Mouse (Mus musculus) liver, embryonic 14.5 days (tissue): ENCODE measurements around the gene Olfr710. TPM values are rescaled to one million over a fixed set of nuclear protein-coding genes. Genes with fewer than 3 reads are reported as not detected.
"Not testable (repeated sequence)": the region's sequence is repeated elsewhere in the genome, so short reads cannot be mapped to it uniquely, and the experiment has no call there.

Source experiments
- ATAC-seq: fragments of 200-750 bp; cut with Nextera tagmentation; 2 replicates; pipeline ENCODE4 v1.8.0; 2017; ENCODE audit warnings: moderate number of reproducible peaks, mild to moderate bottlenecking, moderate library complexity; ENCODE audit not compliant: insufficient read depth
- DNase-seq, 3 experiments: peaks; one replicate each; pipeline ENCODE4 v3.0.0-alpha.2; 2012 to 2013; ENCODE audit warnings: low read depth in 3 of 3, low spot score in 3 of 3
- H3K27ac ChIP-seq: fragments of 300-500 bp; sonication (generic); 2 replicates; pipeline ENCODE4 v1.5.1; 2014; ENCODE audit warnings: moderate library complexity, mild to moderate bottlenecking, control low read depth, inconsistent platforms
- H3K27me3 ChIP-seq: fragments of 300-500 bp; sonication (generic); 2 replicates; pipeline ENCODE4 v1.6.1; 2014; ENCODE audit warnings: mild to moderate bottlenecking, low read length, moderate library complexity; ENCODE audit not compliant: control insufficient read depth, insufficient read depth
- H3K36me3 ChIP-seq: fragments of 300-500 bp; sonication (generic); replicated peaks from 2 replicates; pipeline ENCODE4 v1.6.1; 2014; ENCODE audit warnings: low read depth; ENCODE audit not compliant: control insufficient read depth, insufficient read depth
- H3K4me1 ChIP-seq, 2 experiments: fragments of 200-500 bp in 1 of 2; fragments of 300-500 bp in 1 of 2; sonication (generic) in 1 of 2; replicated peaks; 2 replicates each; pipeline ENCODE4 v1.6.1; 2012 to 2014; ENCODE audit warnings: antibody characterized with exemption in 1 of 2, inconsistent platforms in 1 of 2, low read length in 1 of 2; ENCODE audit not compliant: control insufficient read depth in 2 of 2, insufficient read depth in 2 of 2
- H3K4me2 ChIP-seq: fragments of 300-500 bp; sonication (generic); 2 replicates; pipeline ENCODE4 v1.6.1; 2014; ENCODE audit warnings: low read depth, mild to moderate bottlenecking, control low read depth, moderate library complexity
- H3K4me3 ChIP-seq, 2 experiments: fragments of 200-500 bp in 1 of 2; fragments of 300-500 bp in 1 of 2; sonication (generic) in 1 of 2; 2 replicates each; pipeline ENCODE4 v1.5.1; 2012 to 2014; ENCODE audit warnings: low read depth in 2 of 2, low read length in 2 of 2, mild to moderate bottlenecking in 2 of 2, control low read depth in 1 of 2, inconsistent platforms in 1 of 2, moderate library complexity in 1 of 2; ENCODE audit not compliant: insufficient read depth in 1 of 2
- H3K9ac ChIP-seq: fragments of 300-500 bp; sonication (generic); replicated peaks from 2 replicates; pipeline ENCODE4 v1.6.1; 2014; ENCODE audit warnings: mild to moderate bottlenecking, control low read depth, moderate library complexity
- H3K9me3 ChIP-seq: fragments of 300-500 bp; sonication (generic); 2 replicates; pipeline ENCODE4 v1.6.1; 2016; ENCODE audit warnings: low read length, mixed read lengths; ENCODE audit not compliant: control insufficient read depth
- CTCF ChIP-seq: IDR thresholded peaks from 2 replicates; pipeline ENCODE4 v1.5.1; 2016; ENCODE audit warnings: antibody characterized with exemption, low read depth, control low read depth
- EP300 ChIP-seq: IDR thresholded peaks from 2 replicates; pipeline ENCODE4 v1.6.1; 2016; ENCODE audit warnings: antibody characterized with exemption, low read depth
- WGBS: fragments of 180-500 bp; shearing (Covaris S2); extraction: QIAGEN DNeasy Blood & Tissue Kit; methylation state at CpG from one replicate; pipeline ENCODE4 v1.1.7; 2014; ENCODE audit not compliant: insufficient replicate concordance; 5-methylcytosine and 5-hydroxymethylcytosine counted together
- polyA plus RNA-seq, 2 experiments: library from polyadenylated mRNA; depleted of rRNA in 1 of 2; stranded (reverse) in 1 of 2; unstranded in 1 of 2; fragments of >200 nt; fragmentation: Nextera tagmentation in 1 of 2; extraction: Ambion mirVana in 1 of 2; gene quantifications; 2 replicates each; pipeline versions ENCODE4 v1.2.1 to v1.2.3; 2012 to 2014

The Olfr710 gene
- polyA plus RNA-seq (2012; rRNA removed) (not detected in 2 replicates), polyA plus RNA-seq (2014; fragmentation: Nextera tagmentation; extraction: Ambion mirVana) (not detected in 2 replicates)

GRCm38 (mm10) chr7:106948212-106948611 lies at the start of gene Olfr710:
TSS of gene Olfr710 (minus strand) at chr7:106948312.
- 59% methylated on average over 3 of the region's 3 CpGs for WGBS
- Histone ChIP-seq H3K4me3 (no peak within 1 kb of the TSS), H3K27ac (no peak within 1 kb of the TSS), H3K9ac (no peak within 1 kb of the TSS), H3K9me3 (no peaks in the 10 kb centered on the region), H3K36me3 (no peaks in the 10 kb centered on the region), H3K27me3 (no peaks in the 10 kb centered on the region), H3K4me1 (no peaks in the 10 kb centered on the region), H3K4me2 (no peak within 1 kb of the TSS)
- TF ChIP-seq CTCF (no peak), EP300 (no peak)
- ATAC-seq: no peak
- DNase-seq: no peak

- H3K4me2 ChIP-seq: no peak overlapping the region
- ATAC-seq (no peak), DNase-seq (no peak)
- no peaks in the 10 kb centered on the region for H3K36me3 ChIP-seq
- no peaks in the 10 kb centered on the region for H3K27me3 ChIP-seq
- no peak overlapping the region for H3K9ac ChIP-seq
- 70% methylated on average over 3 of the region's 3 CpGs for WGBS
- TF ChIP-seq CTCF (no peak), EP300 (no peak)
- H3K4me3 ChIP-seq: no peak overlapping the region
- no peaks in the 10 kb centered on the region for H3K4me1 ChIP-seq
- H3K9me3 ChIP-seq: no peaks in the 10 kb centered on the region
- no peak overlapping the region for H3K27ac ChIP-seq
Observed at GRCm38 (mm10) chr7:106985236-106985635, 37.1 kb upstream of the Olfr710 start.

GRCm38 (mm10) chr7:106975353-106975752 lies 27.2 kb upstream of the Olfr710 start, which contains the start of gene Olfr711:
TSS of gene Olfr711 (minus strand) at chr7:106975453.
- Histone ChIP-seq H3K9ac (no peak within 1 kb of the TSS), H3K27ac (no peak within 1 kb of the TSS), H3K4me2 (no peak within 1 kb of the TSS), H3K4me1 (no peaks in the 10 kb centered on the region), H3K27me3 (no peaks in the 10 kb centered on the region), H3K36me3 (no peaks in the 10 kb centered on the region), H3K9me3 (no peaks in the 10 kb centered on the region), H3K4me3 (no peak within 1 kb of the TSS)
- ATAC-seq (no peak), DNase-seq (no peak)
- WGBS: 36% methylated on average over 1 of the region's 1 CpGs
- TF ChIP-seq CTCF (no peak), EP300 (no peak)

- not testable (repeated sequence) for H3K4me3 ChIP-seq, DNase-seq, H3K27me3 ChIP-seq, H3K9me3 ChIP-seq, H3K36me3 ChIP-seq, H3K4me2 ChIP-seq, H3K27ac ChIP-seq, H3K9ac ChIP-seq, ATAC-seq, H3K4me1 ChIP-seq
- TF ChIP-seq CTCF: peak; percentile 27; the same call in 1 of the 2 replicates
Observed at GRCm38 (mm10) chr7:106967503-106967902, 19.4 kb upstream of the Olfr710 start.

GRCm38 (mm10) chr7:106963837-106964236 lies 15.7 kb upstream of the Olfr710 start, which contains the start of gene Olfr6:
TSS of gene Olfr6 (minus strand) at chr7:106963937.
- no peak within 1 kb of the TSS for H3K4me3 ChIP-seq
- H3K27me3 ChIP-seq: no peaks in the 10 kb centered on the region
- H3K36me3 ChIP-seq: no peaks in the 10 kb centered on the region
- no peaks in the 10 kb centered on the region for H3K4me1 ChIP-seq
- H3K9me3 ChIP-seq: no peaks in the 10 kb centered on the region
- H3K27ac ChIP-seq: no peak within 1 kb of the TSS
- whole genome bisulfite sequencing: 58% methylated on average over 1 of the region's 1 CpGs
- no peak for DNase-seq
- no peak for ATAC-seq
- H3K4me2 ChIP-seq: no peak within 1 kb of the TSS
- no peak within 1 kb of the TSS for H3K9ac ChIP-seq
- TF ChIP-seq EP300 (no peak), CTCF (no peak)
